Mouse (Mus musculus) kidney, adult 2 months (tissue): ENCODE measurements around the gene Msmp.

Source experiments
- CTCF ChIP-seq: fragments of 200-500 bp; conservative IDR thresholded peaks from 2 replicates; pipeline ENCODE4 v1.5.1; 2011; ENCODE audit warnings: low read depth, mild to moderate bottlenecking, control low read depth, low read length, moderate library complexity, mixed read lengths; ENCODE audit not compliant: insufficient read depth, insufficient read length
- POLR2A ChIP-seq: fragments of 200-500 bp; IDR thresholded peaks from one replicate; pipeline ENCODE4 v1.6.1; 2011; ENCODE audit warnings: low read depth, low read length, control low read depth

DNA sequence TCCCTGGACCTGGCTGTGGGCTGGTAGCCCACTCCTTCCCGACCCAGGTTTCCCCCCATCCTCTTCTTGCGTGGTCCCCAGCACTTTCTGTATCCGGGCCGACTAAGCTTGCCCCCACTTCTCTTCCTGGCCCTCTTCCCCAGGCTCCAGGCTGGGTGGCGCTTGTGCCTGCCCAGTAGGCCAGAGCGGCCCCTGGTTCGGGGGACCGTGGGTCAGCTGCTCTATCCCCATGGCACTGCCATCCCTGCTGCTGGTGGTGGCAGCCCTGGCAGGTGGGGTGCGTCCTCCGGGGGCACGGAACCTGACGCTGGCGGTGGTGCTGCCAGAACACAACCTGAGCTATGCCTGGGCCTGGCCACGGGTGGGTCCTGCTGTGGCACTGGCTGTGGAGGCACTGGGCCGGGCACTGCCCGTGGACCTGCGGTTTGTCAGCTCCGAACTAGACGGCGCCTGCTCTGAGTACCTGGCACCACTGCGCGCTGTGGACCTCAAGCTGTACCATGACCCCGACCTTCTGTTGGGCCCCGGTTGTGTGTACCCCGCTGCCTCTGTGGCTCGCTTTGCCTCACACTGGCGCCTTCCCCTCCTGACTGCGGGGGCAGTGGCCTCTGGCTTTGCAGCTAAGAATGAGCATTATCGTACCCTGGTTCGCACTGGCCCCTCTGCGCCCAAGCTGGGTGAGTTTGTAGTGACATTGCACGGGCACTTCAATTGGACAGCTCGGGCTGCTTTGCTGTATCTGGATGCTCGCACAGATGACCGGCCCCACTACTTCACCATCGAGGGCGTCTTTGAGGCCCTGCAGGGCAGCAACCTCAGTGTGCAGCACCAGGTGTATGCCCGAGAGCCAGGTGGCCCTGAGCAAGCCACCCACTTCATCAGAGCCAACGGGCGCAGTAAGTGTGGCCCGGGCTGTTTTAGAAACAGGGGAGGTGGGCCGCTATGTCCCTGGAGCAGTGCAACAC lies 47.9 kb upstream of the Msmp start:
- no peak for TF ChIP-seq CTCF
- TF ChIP-seq POLR2A, result no peak
